Mouse (Mus musculus) forebrain, embryonic 11.5 days (tissue): ENCODE measurements around the gene Xcl1. TPM values are rescaled to one million over a fixed set of nuclear protein-coding genes. Genes with fewer than 3 reads are reported as not detected.
"Not testable (repeated sequence)": the region's sequence is repeated elsewhere in the genome, so short reads cannot be mapped to it uniquely, and the experiment has no call there.

Experiments used
- ATAC-seq: fragments of 200-750 bp; cut with Nextera tagmentation; replicated peaks from 2 replicates; pipeline ENCODE4 v1.8.0; 2017; ENCODE audit warnings: moderate TSS enrichment; ENCODE audit not compliant: low FRiP score
- DNase-seq: peaks from one replicate; pipeline ENCODE4 v3.0.0-alpha.2; 2017; ENCODE audit warnings: low spot score
- H3K27ac ChIP-seq: fragments of 300-500 bp; sonication (generic); 2 replicates; pipeline ENCODE4 v1.5.1; 2014; ENCODE audit warnings: low read depth, low read length
- H3K27me3 ChIP-seq: fragments of 300-500 bp; sonication (generic); 2 replicates; pipeline ENCODE4 v1.6.1; 2014; ENCODE audit warnings: mild to moderate bottlenecking, low read length, mixed read lengths; ENCODE audit not compliant: control insufficient read depth, insufficient read depth
- H3K36me3 ChIP-seq: fragments of 300-500 bp; sonication (generic); 2 replicates; pipeline ENCODE4 v1.6.1; 2014; ENCODE audit warnings: mild to moderate bottlenecking, low read length, moderate library complexity, mixed read lengths; ENCODE audit not compliant: control insufficient read depth, insufficient read depth
- H3K4me1 ChIP-seq: fragments of 300-500 bp; sonication (generic); replicated peaks from 2 replicates; pipeline ENCODE4 v1.6.1; 2014; ENCODE audit warnings: low read length, mixed read lengths; ENCODE audit not compliant: control insufficient read depth, insufficient read depth
- H3K4me2 ChIP-seq: fragments of 300-500 bp; sonication (generic); 2 replicates; pipeline ENCODE4 v1.6.1; 2014; ENCODE audit warnings: low read depth, mild to moderate bottlenecking, low read length, moderate library complexity, mixed read lengths; ENCODE audit not compliant: severe bottlenecking
- H3K4me3 ChIP-seq: fragments of 300-500 bp; sonication (generic); 2 replicates; pipeline ENCODE4 v1.5.1; 2014; ENCODE audit warnings: low read depth, low read length
- H3K9ac ChIP-seq: fragments of 300-500 bp; sonication (generic); 2 replicates; pipeline ENCODE4 v1.6.1; 2014; ENCODE audit warnings: low read length
- H3K9me3 ChIP-seq: fragments of 300-500 bp; sonication (generic); 2 replicates; pipeline ENCODE4 v1.6.1; 2016; ENCODE audit warnings: low read length, mixed read lengths; ENCODE audit not compliant: control insufficient read depth
- WGBS: fragments of 180-500 bp; shearing (Covaris S2); extraction: QIAGEN DNeasy Blood & Tissue Kit; methylation state at CpG from one replicate; pipeline ENCODE4 v1.1.7; 2014; 5-methylcytosine and 5-hydroxymethylcytosine counted together
- polyA plus RNA-seq: library from polyadenylated mRNA; unstranded; fragments of >200 nt; fragmentation: Nextera tagmentation; extraction: Ambion mirVana; gene quantifications from 2 replicates; pipeline ENCODE4 v1.2.1, GENCODE M21; 2014

Gene Xcl1
- polyA plus RNA-seq: not detected in 2 replicates

DNA sequence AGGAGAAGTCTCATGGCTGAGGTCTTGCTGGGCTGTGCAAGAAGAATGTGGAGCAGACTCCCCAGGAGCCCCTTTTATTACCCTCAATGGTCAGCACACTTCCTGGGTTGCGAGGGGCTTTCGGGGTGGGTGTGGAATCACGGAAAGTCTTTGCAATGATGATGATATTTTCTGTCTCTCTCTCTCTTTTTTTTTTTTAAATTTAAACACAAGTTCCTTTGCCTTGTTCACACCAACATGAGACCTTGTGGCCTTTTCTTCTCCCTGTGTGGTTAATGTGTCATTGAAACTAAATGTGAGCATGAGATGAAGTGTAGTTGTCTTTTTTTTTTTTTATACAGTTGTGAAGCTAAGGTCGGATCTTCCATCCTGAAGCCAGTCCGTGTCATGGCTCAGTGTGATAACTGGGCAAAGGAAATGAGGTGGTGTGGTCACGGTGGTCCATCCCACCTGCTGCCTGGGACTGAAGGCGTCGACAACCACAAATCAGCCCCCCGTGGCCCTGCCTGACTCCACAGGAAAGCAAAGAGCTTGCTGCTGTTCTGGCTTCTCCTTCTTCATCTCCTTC lies at the start of gene Xcl1:
TSS of gene Xcl1 (minus strand) at position 51 of the 568 bp plus-strand sequence.
- no peaks in the 10 kb centered on the region for H3K9me3 ChIP-seq
- ATAC-seq: no peak
- 78% methylated on average over 9 of the region's 9 CpGs for WGBS

DNA sequence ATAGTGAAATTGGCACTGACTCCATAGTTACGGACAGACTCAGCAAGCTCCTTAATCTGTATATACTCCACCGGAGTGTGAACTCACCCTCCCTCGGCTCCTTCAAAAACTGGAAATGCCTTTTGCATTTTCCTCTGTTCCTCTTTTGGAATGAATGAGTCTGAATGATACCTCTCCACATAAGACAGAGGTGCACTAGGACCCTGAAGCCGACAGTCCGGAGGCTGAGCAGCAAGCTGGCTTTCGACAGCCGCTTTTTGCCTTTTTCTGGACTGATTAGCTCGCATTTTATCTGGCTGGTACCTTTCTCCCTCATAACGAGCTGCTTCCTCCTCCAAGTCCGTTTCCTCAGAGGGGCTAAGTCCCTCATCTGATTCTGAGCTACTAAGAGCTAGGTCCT lies 49.4 kb upstream of the Xcl1 start:
- not testable (repeated sequence) for ATAC-seq, H3K4me3 ChIP-seq, H3K9me3 ChIP-seq, H3K36me3 ChIP-seq, H3K4me1 ChIP-seq, DNase-seq, H3K9ac ChIP-seq, H3K27me3 ChIP-seq, H3K4me2 ChIP-seq, H3K27ac ChIP-seq
- WGBS: 87% methylated on average over 10 of the region's 10 CpGs

More for the DNA sequence above, at the start of gene Xcl1:
- H3K27me3 ChIP-seq: no peaks in the 10 kb centered on the region
- no peaks in the 10 kb centered on the region for H3K36me3 ChIP-seq
- no peak within 1 kb of the TSS for H3K27ac ChIP-seq
- no peak within 1 kb of the TSS for H3K4me3 ChIP-seq
- no peak for DNase-seq
- H3K4me2 ChIP-seq: no peak within 1 kb of the TSS
- no peaks in the 10 kb centered on the region for H3K4me1 ChIP-seq
- H3K9ac ChIP-seq: no peak within 1 kb of the TSS

DNA sequence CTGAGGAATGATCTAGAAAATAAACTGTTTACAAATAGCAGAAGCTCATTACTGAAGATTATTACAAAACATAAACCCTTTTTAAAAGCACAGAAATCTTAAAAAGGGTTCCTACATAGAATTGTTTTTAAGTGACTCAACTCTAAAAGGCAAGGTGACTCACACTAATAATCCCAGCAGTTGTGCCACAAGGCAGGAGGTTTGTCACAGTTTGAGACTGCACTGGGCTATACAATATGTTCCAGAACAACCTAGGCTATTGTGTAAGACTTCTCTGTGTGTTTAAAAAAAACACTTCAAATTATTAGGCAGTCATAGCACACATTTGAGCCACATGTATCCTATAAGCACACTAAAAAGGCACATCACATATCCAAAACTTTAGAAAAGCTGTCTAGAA lies 42.0 kb upstream of the Xcl1 start:
- no peak for DNase-seq
- Histone ChIP-seq H3K27ac (no peak overlapping the region), H3K36me3 (no peaks in the 10 kb centered on the region), H3K4me2 (no peak overlapping the region), H3K9ac (no peak overlapping the region), H3K9me3 (no peaks in the 10 kb centered on the region), H3K4me1 (no peaks in the 10 kb centered on the region), H3K4me3 (no peak overlapping the region), H3K27me3 (no peaks in the 10 kb centered on the region)
- no peak for ATAC-seq

DNA sequence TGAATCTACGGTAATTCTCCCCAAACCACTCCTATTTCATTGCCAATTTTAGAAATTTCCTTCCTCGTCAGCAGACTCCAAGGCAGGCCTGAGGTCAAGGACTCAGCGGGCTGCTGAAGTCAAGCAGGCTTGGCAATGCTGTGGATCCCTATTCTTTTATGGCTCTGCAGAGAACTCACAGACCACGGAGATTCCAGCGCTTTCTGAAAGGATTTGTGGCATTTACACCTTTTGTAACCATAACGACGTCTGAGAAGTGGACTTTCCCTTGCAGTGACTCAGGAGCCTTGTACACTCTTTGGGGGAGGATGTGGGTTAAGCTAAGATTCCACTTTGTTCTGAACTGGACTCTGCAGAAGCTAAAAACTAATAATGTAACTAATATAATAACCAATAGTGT lies 40.4 kb upstream of the Xcl1 start:
- WGBS: 82% methylated on average over 7 of the region's 7 CpGs

DNA sequence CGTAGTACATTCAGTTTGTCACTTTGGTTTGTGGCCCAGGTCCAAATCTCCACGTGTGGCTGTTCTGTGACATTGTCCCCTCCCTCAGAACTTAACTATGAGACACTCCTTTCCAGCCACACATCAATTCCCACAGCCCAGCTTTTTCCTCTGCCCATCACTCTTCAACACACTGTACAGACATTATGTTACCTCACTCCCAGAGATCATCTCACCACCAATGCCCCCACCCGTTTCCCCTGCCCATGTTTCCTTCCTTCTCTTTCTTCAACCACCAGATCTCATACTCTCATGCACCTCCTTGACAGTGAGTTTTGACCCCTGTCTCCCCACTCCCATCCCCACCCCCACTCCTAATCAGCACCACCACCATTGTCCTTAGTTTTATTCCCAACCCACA lies 39.9 kb upstream of the Xcl1 start:
- Histone ChIP-seq H3K4me1 (no peaks in the 10 kb centered on the region), H3K9ac (no peak overlapping the region), H3K9me3 (no peaks in the 10 kb centered on the region), H3K4me3 (no peak overlapping the region), H3K27me3 (no peaks in the 10 kb centered on the region), H3K4me2 (no peak overlapping the region), H3K27ac (no peak overlapping the region), H3K36me3 (no peaks in the 10 kb centered on the region)
- 85% methylated on average over 3 of the region's 3 CpGs for WGBS
- ATAC-seq (no peak), DNase-seq (no peak)

More for the DNA sequence above, 40.4 kb upstream of the Xcl1 start:
- Histone ChIP-seq H3K4me1 (no peaks in the 10 kb centered on the region), H3K27me3 (no peaks in the 10 kb centered on the region), H3K27ac (no peak overlapping the region), H3K36me3 (no peaks in the 10 kb centered on the region), H3K4me3 (no peak overlapping the region), H3K4me2 (no peak overlapping the region), H3K9ac (no peak overlapping the region), H3K9me3 (no peaks in the 10 kb centered on the region)
- ATAC-seq: no peak
- DNase-seq: no peak

DNA sequence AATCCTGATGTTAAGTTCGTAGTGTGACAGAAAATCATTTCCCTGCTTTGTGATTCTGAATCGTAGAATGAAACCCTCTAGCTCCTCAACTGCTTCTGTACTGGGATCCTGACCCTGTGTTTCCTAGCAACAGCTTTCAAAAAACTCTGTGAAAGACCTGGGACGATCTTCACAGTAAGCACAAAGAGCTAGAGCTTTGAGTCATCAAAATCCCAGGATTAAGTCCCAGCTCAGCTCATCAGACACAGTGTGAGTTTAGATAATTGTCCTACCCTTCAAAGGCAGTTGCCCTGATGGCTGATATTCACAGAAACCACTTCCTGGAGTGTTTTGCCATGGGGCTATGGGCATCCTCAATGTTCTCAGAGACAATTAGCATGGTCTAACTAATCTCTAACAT lies 38.5 kb upstream of the Xcl1 start:
- ATAC-seq (peak; percentile 75), DNase-seq (no peak)
- H3K27me3 ChIP-seq: no peaks in the 10 kb centered on the region
- WGBS: 14% methylated on average over 3 of the region's 3 CpGs
- H3K9me3 ChIP-seq: no peaks in the 10 kb centered on the region
- H3K4me1 ChIP-seq: no peaks in the 10 kb centered on the region
- no peak overlapping the region for H3K9ac ChIP-seq
- H3K4me2 ChIP-seq: no peak overlapping the region
- H3K27ac ChIP-seq: no peak overlapping the region
- no peaks in the 10 kb centered on the region for H3K36me3 ChIP-seq
- H3K4me3 ChIP-seq: no peak overlapping the region

DNA sequence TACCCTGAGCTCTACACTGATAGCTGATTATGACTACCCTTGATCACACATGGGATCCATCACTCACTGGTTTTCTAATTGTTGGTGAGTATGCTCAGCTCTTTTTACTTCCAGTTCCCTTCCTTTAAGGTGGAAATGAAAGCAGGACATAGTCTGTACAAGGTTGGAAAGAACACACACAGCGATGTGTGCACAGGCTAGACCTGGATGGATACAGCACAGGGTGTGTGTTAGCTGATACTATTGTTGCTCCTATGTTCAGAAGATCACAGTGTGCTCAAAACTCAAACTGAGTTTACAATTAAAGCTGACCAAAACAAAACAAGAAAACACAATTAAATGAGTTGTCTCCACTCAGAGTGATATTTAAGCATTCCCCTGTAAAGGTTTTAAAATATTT lies 38.0 kb upstream of the Xcl1 start:
- Histone ChIP-seq H3K4me1 (no peaks in the 10 kb centered on the region), H3K27me3 (no peaks in the 10 kb centered on the region), H3K36me3 (no peaks in the 10 kb centered on the region), H3K4me3 (no peak overlapping the region), H3K9ac (no peak overlapping the region), H3K27ac (no peak overlapping the region), H3K4me2 (no peak overlapping the region), H3K9me3 (no peaks in the 10 kb centered on the region)
- 96% methylated on average over 1 of the region's 1 CpGs for WGBS
- no peak for DNase-seq
- ATAC-seq: no peak

DNA sequence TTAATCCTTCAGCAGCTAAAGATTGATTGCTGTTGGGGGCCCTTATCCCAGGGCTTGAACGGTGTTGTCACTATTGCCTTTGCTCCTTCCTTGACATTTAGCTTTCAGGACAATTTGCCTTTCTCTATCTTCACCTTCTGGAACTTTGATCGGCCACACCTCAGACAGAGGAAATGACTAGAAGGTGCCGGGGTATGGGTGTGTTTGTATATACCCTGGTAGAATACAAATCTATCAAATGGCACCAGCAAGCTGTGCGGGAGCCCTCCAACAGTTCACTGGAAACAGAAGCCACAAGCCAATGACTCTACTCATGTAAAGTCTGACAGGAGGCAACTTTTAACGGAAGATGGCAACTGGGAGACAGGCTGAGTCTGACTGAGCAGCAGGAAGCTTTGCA lies 37.4 kb upstream of the Xcl1 start:
- Histone ChIP-seq H3K9me3 (no peaks in the 10 kb centered on the region), H3K4me2 (no peak overlapping the region), H3K36me3 (no peaks in the 10 kb centered on the region), H3K9ac (no peak overlapping the region), H3K27me3 (no peaks in the 10 kb centered on the region), H3K4me3 (no peak overlapping the region), H3K4me1 (no peaks in the 10 kb centered on the region), H3K27ac (no peak overlapping the region)
- 89% methylated on average over 5 of the region's 5 CpGs for WGBS
- no peak for DNase-seq
- no peak for ATAC-seq

DNA sequence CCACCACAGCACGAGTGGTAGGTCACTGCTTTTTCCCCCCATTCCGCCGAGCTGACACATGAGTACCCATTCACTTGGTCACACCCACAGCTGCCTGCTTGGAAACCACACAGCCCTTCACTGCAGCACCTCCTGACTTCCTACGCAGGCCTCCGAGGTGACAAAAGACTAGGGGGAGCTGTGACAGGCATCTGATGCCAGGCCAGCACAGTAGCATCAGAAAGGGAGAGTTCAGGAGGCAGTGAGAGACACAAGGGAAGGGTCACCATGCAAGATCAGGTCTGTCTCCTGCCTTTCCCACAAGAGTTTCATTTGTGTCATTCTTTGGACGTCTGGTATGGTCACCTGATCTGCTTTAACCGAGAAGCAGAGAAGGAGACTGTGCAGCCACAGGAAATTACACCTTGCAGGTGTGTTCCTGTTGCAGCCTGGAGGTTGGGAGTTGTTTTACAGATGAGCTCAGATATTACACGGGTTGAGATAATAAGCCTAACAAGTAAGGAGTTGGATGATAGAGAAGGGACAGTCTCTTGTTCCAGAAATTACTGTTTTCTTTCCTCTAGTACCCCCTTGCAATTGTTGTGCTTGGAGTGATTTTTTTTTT lies 30.9 kb upstream of the Xcl1 start:
- Histone ChIP-seq H3K9ac (no peak overlapping the region), H3K9me3 (no peaks in the 10 kb centered on the region), H3K4me3 (no peak overlapping the region), H3K4me1 (no peaks in the 10 kb centered on the region), H3K27ac (no peak overlapping the region), H3K36me3 (no peaks in the 10 kb centered on the region), H3K4me2 (no peak overlapping the region), H3K27me3 (no peaks in the 10 kb centered on the region)
- 57% methylated on average over 8 of the region's 8 CpGs for WGBS
- no peak for ATAC-seq
- no peak for DNase-seq
